Mouse (Mus musculus): ENCODE measurements around the gene 1700001C19Rik.

Gene 1700001C19Rik

GRCm38 (mm10) chr17:47373991-47374390 is 63.2 kb downstream of the 1700001C19Rik start:
- in situ Hi-C loops (cut with MboI, MseI) = no loop called here

- in situ Hi-C loops (cut with MboI, MseI) = no loop called here
Observed at GRCm38 (mm10) chr17:47371451-47371850, 65.7 kb downstream of the 1700001C19Rik start.

DNA sequence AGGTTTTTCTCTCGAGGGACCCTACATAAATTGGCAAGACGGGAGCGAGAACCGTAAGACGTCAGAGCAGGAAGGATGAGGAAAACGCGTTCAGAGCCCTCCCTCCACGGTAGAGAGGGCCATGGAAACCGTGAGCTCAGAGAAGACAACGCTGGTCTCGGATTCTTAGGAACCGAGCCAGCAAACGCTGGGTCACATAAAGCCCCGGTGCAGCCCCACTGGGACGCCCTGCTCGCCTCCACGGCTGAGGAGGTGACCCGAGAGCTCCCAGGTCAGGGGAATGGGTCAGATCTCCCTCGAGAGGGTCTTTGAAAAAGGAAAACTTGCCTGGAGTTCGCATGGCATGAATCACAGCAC is 68.1 kb downstream of the 1700001C19Rik start:
- in situ Hi-C loops (cut with MboI, MseI) = no loop called here

- in situ Hi-C loops (cut with MboI, MseI) = no loop called here
Observed at GRCm38 (mm10) chr17:47368401-47369086, 68.6 kb downstream of the 1700001C19Rik start, which contains the start of gene Mrps10. Gene Mrps10, plus strand, starts transcription at chr17:47368887.

Data from regulatory T cell (primary cell).